Mouse (Mus musculus): ENCODE measurements around the gene Htr3b. TPM values are rescaled to one million over a fixed set of nuclear protein-coding genes. Genes with fewer than 3 reads are reported as not detected.

Htr3b gene
- polyA plus RNA-seq, 1 experiment from 2014 or later: not detected

Other genes with a start within 250 kb of the Htr3b start
- gene Zbtb16, start 128.8 kb downstream of the Htr3b start, polyA plus RNA-seq (2016; fragmentation: Nextera tagmentation; extraction: Ambion mirVana): 0.85 and 1.00 TPM in 2 replicates
- 0.24 and 0.33 TPM in 2 replicates for gene Htr3a, start 53.9 kb downstream of the Htr3b start, polyA plus RNA-seq (2016; fragmentation: Nextera tagmentation; extraction: Ambion mirVana)
- gene Usp28, start 20.4 kb upstream of the Htr3b start, polyA plus RNA-seq (2016; fragmentation: Nextera tagmentation; extraction: Ambion mirVana): 133 and 144 TPM in 2 replicates
- 28.3 and 30.6 TPM in 2 replicates for gene Zw10, start 90.6 kb upstream of the Htr3b start, polyA plus RNA-seq (2016; fragmentation: Nextera tagmentation; extraction: Ambion mirVana)
- 0.12 and 0.18 TPM in 2 replicates for gene Tmprss5, start 116.3 kb upstream of the Htr3b start, polyA plus RNA-seq (2016; fragmentation: Nextera tagmentation; extraction: Ambion mirVana)